Mouse (Mus musculus): Measurements from ENCODE around the gene Skap1.

The Skap1 gene

DNA sequence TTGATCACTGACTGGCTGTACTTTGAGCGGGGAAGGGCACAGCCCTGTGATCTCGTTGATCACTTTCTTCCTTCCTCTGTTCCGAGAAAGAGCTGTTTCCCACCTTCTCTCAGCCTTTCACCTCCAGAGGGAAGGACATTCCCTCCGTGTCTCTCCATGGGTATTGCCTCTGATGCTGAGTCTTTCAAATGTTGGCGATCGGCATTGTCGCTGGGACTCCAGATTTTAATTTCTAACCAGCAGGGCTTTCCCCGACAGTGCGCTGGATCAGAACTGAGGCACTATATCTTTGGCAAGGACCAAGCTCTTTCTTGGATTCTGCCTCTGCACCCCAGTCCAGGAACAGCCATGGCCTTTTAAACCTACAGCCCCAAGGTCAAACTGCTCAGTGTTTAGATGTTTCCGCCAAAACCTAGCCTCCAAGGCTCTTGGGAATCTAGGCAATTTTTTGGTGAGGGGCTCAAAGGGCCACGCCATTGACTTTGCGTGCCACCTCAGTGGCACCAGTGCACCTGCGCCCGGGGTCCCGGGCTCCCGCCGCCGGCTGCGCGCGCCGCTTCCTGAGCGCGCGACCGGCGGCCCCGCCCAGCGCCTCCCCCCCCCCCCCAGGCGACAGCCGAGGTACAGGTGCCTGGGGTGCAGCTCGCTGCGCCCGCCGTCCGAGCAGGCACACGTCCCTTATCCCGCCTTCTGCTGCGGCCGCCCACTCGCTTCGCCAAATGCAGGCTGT is at the start of gene Skap1:
TSS of gene Skap1 (plus strand) at position 608 of the 730 bp plus-strand sequence.
- no peak for DNase-seq (ENCODE audit: low spot score)

DNA sequence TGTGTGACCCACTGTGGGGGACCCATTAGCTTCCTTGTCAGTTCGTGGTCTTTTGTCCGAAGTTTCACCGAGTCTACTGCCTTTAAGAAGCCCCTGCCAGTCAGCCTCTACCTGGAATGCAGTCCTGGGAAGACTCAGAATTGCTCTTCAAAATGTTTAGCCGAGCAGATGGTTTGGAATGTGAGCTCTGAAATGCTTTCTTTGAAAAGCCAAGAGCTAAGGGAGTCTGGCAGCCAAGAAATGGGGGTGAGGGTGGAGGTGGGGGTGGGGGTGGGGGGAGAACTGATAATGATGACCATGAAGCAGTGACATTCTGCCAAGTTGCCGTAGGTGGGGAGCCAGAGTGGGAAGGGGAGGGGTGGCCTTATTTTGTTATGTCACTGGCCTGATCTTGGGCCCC is 43.3 kb upstream of the Skap1 start:
- DNase-seq (ENCODE audit: low spot score): no peak

DNA sequence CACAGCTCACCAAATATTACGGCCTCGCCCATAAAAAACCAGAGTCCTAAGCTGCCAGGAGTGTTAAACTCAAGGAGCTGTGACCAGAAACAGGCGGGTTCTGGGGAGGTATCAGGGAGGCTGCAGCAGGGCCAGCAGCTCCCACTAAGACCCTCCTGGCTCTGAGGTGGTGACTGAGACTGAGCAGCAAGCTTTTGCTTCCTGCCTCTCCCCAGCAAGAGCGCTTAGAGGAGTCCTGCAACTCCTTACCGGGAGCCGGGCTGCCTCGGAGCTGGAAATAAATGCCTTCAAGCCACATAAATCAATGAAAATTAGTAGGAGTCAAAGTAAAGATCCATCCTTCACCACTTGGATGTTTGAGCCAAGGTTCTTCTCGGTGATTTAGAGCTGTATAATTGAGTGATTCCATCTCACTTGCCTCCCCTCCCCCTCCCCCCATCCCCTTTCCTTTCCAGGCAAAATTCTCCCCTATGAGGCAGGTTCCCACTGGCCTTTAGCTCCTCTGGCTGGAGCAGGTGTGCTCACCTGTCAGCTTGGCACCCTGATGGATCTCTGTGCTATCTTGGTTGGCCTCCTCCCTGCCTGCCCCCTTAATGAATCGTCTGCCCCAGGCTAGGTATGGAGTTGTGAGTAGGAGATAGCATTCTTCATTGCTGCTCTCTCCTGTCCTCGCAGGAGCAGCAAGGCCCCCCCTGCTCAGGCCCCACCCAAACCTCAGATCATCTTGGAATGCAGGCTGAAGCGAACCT is 42.7 kb upstream of the Skap1 start:
- no peak for DNase-seq (ENCODE audit: low spot score)

DNA sequence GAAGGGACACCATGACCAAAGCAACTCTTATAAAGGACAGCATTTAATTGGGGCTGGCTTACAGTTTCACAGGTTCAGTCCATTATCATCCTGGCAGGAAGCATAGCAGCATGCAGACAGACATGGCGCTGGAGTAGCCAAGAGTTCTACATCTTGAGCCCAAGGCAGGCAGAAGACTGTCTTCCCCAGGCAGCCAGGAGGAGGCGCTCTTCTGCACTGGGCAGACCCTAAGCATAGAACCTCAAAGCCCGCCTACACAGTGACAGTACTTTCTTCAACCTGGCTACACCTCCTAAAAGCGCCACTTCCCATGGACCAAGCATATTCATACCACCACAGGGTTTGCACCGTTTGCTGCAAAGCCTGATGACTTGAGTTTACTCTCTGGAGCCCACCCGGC is 39.2 kb upstream of the Skap1 start:
- DNase-seq (ENCODE audit: low spot score): no peak

DNA sequence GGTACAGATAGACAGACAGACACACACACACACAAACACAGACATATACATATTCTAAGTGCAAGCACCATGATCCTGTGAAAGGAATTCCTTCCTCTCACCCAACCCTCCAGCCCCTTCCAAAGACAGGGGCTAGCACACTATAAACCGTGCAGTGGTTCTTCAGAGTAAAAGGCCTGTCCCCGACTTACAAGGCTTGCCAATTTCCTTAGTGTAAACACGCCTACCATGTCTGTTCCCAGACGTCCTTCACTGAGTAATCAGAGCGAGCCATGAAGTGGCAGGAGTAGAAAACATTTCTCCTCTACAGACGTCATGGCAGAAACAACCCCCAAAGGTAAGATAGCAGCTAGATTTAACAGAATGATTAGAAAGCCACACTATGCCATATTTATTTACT is 38.2 kb upstream of the Skap1 start:
- DNase-seq (ENCODE audit: low spot score): no peak

DNA sequence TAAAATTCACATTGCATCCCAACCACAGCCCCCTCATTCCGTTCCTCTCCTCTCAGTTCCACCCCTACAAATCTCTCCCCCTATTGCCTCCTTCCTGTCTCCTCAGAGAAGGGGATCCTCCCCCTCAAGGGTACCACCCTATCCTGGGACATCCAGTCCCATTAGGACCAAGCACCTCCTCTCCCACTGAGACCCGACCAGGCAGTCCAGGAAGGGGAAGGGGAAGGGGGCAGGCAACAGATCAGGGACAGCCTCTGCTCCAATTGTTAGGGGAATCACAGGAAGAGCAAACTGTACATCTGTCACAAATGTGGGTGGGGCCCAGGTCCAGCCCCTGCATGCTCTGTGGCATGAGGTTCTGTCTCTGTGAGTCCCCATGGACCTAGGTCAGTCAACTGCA is 37.6 kb upstream of the Skap1 start:
- DNase-seq (ENCODE audit: low spot score): no peak

DNA sequence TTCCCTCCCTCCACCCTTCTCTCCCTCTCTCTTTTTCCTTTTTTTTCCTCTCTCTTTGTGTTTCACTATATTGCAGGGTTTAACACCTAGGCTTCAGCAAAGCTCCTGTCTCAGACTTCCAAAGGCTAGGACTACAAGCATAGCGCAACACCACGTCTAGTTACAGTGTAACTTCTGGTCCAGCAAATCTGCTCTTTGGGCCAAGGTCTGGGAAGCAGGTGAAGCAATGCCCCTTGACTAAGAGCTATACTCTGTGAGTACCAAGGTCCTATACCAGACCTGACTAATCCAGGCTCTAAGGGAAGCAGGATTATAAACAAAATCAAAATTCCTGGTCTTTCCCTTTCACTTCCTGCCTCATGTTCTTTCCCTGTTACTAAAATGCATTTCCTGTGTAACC is 35.3 kb upstream of the Skap1 start:
- DNase-seq (ENCODE audit: low spot score): no peak

DNA sequence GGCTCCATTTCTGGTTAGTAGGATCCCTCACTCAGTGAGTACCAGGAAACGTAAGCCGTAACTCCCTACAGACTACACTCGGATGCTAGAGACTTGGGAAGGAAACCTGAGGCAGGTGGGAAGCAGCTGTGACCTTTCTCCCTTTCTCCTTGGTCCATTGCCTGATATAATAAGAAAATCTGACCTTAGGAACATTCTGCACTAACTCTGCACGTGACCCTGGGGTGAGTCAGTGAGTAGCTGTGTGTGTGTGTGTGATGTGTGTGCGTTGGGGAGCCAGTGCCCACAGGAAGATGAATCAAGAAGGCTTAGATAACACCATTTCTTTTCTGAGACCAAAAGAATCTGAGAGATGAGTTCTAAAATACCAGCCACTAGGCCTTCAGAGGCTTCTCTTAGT is 34.5 kb upstream of the Skap1 start:
- DNase-seq (ENCODE audit: low spot score): no peak

DNA sequence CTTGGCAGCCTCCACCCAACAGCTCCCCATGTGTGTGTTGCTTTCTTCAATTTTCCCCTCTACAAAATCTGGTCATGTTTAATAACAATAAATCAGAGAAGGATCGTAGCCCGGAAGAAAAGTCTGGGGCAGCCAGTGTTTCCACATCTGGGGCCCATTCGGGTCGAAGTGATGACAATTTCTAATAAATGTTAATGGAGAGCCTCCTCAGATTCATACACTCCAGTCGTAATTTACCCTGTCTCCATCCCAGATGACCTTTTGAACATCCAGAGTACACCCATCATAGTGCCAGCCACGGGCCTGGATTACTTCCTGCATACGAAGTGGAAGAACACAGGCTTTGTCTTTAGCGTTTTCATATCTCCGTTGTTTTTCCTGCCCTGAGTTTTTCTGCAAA is 32.5 kb upstream of the Skap1 start:
- DNase-seq (ENCODE audit: low spot score): no peak

DNA sequence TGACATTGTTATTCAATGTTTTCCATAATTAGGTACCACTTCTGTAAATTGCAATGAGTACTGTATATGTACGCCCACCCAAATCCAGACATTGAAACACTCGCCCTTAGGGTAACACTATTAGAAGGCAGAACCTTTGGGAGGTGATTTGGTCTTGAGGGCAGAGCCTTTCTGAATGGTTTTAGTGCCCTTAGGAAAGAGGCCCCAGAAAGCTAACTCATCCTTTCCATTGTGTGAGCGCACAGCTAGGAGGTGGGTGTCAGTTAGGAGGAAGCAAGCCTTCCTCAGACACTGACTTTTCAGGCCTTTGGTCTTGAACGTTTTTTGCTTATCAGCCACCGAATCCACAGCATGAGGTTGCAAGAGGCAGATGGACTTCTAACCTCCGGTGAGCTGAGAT is 29.5 kb upstream of the Skap1 start:
- no peak for DNase-seq (ENCODE audit: low spot score)

DNA sequence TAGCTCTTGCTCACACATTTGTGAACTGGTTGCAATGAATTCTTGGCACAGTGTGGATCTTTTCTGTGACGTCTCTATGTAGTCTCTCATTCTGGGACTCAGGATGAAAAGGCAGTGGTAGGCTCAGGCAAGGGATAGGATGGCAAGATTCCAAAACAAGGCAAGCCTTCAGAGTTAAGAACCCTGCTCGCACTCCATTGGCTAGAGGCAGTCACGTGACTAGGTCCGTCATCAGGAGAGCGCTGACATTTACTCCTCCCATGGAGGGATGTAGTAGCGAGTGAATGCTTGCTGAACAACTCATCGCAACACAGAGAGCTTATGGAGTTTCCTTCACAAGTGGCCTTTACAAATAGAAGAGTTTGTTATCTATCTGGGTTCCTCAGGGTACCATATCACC is 27.9 kb upstream of the Skap1 start:
- no peak for DNase-seq (ENCODE audit: low spot score)

DNA sequence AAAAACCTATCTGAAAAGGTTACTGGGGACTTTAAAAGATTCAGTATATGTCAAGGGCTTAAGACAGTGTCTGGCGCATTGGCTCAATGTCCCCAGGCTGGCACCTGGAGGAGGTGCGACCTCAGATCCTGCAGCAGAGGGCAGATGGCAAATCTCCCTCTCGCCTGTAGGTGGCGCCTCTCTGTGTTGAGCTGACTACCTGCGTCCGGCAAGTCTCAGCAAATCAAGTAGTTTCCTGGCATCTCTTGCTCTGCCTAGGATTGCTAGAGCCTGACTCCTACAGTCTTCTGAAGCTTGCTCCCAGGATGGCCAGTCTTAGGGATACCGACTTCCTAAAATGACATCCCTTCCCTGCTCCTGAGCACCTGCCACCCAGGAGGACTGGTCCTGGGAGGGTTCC is 25.6 kb upstream of the Skap1 start:
- DNase-seq (ENCODE audit: low spot score): no peak

DNA sequence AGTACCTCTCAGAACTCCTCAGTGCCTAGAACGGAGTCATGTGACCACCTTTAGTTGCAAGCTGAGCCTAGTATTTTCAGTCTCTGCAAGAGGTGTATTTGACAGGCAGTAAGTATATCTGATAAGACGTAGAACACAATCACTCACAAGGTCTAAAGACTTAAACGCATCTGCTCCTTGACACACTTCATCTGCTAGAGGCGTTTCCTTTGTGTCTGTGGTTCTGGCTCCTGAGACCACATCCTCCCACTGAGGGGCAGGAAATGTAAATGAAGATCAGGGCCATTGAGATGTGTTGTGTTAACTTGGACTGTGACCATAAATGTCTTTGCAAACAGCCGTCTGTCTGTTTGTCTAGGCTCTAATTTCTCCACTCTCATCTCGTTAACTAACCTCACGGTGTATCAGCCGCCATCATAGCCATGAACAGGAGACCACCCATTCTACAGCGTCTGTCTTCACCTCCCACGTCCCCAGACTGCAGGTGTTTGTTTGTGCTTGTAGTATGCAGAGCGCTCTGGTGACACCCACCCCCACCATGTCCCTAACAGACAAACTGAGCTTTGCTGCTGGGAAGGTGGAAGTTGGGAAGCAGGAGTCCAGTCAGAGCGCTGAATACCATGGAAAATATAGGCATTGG is 22.7 kb upstream of the Skap1 start:
- no peak for DNase-seq (ENCODE audit: low spot score)

DNA sequence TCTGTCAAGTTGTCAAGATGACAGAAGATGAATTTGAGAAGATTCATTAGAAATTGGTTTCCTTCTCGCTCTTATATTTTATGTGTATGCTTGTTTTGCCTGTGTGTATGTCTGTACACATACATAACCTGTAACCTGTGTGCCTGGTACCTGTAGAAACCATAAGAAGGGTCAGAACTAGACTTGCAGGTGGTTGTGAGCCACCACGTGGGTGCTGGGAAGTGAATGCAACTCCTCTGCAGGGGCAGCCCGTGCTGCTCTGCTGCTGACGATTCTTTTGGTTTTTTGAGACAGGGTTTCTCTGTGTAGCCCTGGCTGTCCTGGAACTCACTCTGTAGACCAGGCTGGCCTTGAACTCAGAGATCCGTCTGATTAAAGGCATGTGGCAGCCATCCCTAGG is 21.9 kb upstream of the Skap1 start:
- DNase-seq (ENCODE audit: low spot score): no peak

DNA sequence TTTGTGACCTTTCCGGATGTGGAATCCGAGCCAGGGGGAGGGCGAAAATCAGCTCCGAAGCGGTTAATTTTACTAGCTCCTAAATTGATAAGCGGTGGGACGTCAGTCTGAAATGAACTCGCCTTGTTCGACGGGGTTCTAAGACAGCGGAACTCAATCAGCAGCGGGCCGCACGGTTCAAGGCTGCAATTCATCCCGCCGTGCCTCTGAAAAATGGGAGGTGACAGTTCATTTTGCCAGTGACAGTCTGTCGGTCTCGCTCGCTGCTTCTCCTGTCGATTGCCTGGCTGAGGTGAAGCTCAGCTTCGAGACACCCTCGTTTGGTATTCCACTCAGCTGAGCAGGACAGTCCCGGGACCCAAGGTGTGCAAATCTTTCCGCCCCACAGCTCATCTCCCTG is 16.5 kb upstream of the Skap1 start:
- no peak for DNase-seq (ENCODE audit: low spot score)

DNA sequence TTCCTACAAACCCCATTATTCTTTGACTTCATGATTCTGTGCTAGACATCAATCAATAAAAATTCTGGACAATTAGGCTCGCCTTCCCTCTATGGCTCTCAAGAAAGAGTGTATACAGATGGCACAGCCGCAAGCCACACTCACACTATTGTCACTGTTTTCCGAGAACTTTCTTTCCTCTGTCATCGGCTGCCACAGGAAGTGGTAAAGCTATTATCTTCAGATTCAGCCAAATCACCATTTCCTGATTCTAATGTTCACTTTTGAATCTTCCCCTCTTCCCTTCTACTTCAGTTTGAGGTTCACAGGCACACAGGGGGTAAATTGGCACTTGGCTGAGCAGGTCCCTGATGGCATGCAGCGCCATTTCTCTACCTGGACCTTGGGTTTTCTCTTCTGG is 9.3 kb upstream of the Skap1 start:
- no peak for DNase-seq (ENCODE audit: low spot score)

DNA sequence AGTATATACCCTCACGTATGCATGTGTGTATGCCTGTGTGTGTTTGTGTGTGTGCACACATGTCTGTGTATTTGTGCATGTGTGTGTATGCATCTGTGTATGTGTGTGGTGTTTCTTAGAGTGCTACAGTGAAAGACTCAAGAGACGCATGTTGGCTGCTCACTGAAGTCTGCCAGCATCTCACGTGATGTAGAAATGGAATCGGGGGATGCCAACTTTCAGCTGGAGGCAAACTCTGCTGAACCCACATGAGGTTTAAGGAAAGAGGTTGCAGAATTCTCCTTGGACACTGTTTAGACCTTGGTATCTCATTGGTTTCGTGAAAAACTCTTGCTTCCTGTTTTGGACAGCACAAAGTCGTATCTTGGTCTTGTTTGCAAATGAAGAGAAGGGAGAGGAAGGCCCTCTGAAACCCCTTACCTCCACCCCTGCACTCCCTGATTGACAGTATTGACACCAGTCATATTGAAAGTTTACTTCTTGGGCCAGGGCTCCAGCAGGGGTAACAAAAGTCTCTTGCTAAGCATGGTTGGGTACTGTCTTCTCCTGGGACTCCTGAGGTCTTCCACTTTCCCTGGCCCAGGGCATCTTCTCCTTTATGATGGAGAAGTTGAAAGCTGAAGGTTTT is 8.6 kb upstream of the Skap1 start:
- no peak for DNase-seq (ENCODE audit: low spot score)

DNA sequence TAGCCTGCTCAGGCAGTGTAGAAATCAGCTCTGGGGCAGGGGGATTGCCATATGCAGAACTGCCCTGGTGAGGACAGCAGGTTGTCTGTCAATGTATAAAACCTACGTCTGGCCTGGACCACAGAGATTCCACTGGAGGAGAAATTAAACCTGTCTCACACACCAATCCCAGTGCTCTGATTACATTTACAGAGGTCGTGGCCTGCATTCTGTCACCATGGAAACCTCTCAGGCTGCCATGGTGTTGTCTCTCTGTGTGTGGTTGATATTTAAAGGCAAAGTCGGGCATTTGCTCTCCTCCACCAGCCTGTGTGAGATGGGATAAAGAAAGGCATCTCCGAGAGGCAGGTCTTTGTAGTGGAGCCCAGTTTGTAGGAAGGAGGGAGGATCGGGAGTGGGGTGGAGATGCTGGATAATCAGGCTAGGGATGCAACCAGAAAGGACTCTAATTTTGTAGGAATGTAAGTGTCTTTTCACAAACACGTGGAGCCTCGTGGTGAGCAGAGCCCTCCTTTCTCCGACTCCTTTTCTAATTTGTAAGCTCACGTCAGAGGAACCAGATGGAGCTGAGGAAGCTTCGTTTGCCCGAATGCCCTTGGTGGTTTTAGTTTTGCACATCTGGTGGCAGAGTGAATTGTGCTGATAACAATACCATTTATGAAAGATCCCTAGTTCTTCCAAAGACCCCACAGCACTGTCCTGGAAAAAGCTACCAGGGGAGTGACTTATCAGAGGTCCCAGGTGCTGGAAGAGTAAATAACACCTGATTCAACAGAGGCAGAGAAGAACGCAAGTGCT is 7.7 kb upstream of the Skap1 start:
- DNase-seq (ENCODE audit: low spot score): no peak

DNA sequence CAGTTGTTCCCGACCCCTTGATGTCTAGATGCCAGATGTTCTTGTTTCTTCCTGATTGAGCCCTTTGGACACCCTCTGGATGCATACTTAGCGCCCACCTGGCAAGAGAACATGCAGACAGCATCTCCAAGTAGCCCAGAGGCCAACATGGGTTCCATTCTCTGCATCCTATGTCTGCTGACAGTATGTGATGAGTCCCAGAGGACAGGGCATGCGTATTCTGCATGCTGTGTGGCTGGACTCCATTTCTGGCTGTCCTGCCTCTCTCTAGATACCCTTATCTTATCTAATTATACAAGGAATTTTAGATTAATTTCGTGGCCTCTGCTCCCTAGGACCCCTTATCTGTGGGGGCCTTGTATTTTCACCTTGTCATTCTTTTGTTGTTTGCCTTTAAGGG is 2.6 kb upstream of the Skap1 start:
- no peak for DNase-seq (ENCODE audit: low spot score)

DNA sequence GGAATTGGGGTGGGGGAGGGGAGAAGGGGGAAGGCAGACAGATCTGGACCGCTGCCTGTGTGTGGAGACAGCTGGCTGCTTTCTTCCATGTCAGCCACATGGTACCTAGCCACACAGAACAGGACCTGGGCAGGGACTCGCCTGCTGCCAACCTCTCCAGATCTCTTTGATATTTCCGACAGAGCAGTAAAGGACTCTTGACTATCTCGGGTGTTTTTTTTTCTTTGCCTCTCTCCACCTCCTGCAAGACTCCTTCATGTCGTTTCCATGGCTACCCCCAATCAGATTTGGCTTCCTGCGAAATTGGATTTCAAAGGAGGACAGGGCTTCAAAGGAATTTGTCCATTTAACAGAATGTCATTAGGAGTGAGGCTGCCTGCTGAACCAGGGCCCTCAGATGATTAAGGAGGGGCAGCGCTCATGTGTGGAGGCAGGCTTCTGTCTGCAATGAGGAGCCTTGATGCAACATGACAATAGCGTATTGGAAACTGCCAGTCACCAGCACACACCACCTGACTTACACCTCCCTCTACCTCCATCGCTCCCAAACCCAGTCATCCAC is 2.1 kb upstream of the Skap1 start:
- no peak for DNase-seq (ENCODE audit: low spot score)

DNA sequence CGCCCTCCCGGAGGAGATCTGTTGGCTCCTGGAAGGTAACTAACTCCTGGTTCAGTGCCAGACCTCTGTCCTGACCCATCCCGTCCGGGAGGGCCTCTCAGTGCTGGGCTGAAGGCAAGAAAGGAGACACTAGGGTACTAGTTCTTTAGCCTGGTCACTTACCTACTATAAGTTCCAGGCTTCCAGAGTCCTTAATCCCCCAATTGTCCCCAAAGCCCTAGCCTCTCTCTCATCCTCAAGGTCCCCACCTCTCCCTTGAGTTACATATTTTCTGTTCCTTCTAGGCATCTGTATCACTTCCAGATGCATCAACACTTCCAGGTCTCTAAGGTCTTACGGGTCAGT is 295 bp downstream of the Skap1 start:
- no peak for DNase-seq (ENCODE audit: low spot score)

Measured in ovary, adult 18-20 months (tissue).